Mouse (Mus musculus) intestine, embryonic 15.5 days (tissue): Measurements from ENCODE around the gene Tgfa. TPM values are rescaled to one million over a fixed set of nuclear protein-coding genes. Genes with fewer than 3 reads are reported as not detected.

Experiments used
- ATAC-seq: fragments of 200-750 bp; cut with Nextera tagmentation; 2 replicates; pipeline ENCODE4 v1.8.0; 2017; ENCODE audit warnings: moderate TSS enrichment, moderate library complexity
- H3K27ac ChIP-seq: fragments of 300-500 bp; sonication (generic); 2 replicates; pipeline ENCODE4 v1.5.1; 2015; ENCODE audit warnings: mild to moderate bottlenecking, inconsistent platforms
- H3K27me3 ChIP-seq: fragments of 300-500 bp; sonication (generic); replicated peaks from 2 replicates; pipeline ENCODE4 v1.6.1; 2015; ENCODE audit warnings: inconsistent platforms
- H3K36me3 ChIP-seq: fragments of 300-500 bp; sonication (generic); 2 replicates; pipeline ENCODE4 v1.6.1; 2015; ENCODE audit warnings: inconsistent platforms
- H3K4me1 ChIP-seq: fragments of 300-500 bp; sonication (generic); replicated peaks from 2 replicates; pipeline ENCODE4 v1.6.1; 2015; ENCODE audit warnings: inconsistent platforms
- H3K4me2 ChIP-seq: fragments of 300-500 bp; sonication (generic); replicated peaks from 2 replicates; pipeline ENCODE4 v1.6.1; 2015; ENCODE audit warnings: mild to moderate bottlenecking, inconsistent platforms
- H3K4me3 ChIP-seq: fragments of 300-500 bp; sonication (generic); replicated peaks from 2 replicates; pipeline ENCODE4 v1.5.1; 2015; ENCODE audit warnings: inconsistent platforms
- H3K9ac ChIP-seq: fragments of 300-500 bp; sonication (generic); 2 replicates; pipeline ENCODE4 v1.6.1; 2015; ENCODE audit warnings: inconsistent platforms
- H3K9me3 ChIP-seq: fragments of 300-500 bp; sonication (generic); 2 replicates; pipeline ENCODE4 v1.6.1; 2016; ENCODE audit warnings: inconsistent platforms
- WGBS: fragments of 180-500 bp; shearing (Covaris S2); methylation state at CpG from one replicate; pipeline ENCODE4 v1.1.7; 2015; 5-methylcytosine and 5-hydroxymethylcytosine counted together
- polyA plus RNA-seq: library from polyadenylated mRNA; unstranded; fragments of >200 nt; fragmentation: Nextera tagmentation; extraction: Ambion mirVana; gene quantifications from 2 replicates; pipeline ENCODE4 v1.2.1, GENCODE M21; 2015

Gene Tgfa
- 6.3 and 6.5 TPM in 2 replicates for polyA plus RNA-seq

- H3K9ac ChIP-seq, result peak within 1 kb of the TSS; percentile 66
- H3K4me2 ChIP-seq, result peak within 1 kb of the TSS; percentile 94
- ATAC-seq, result peak; percentile 95
- H3K4me1 ChIP-seq, result 0 out of 2 replicates have a peak, but pooled peaks cover 7% of the 10 kb centered on the region
- no peaks in the 10 kb centered on the region for H3K9me3 ChIP-seq
- peaks cover 14% of the 10 kb centered on the region for H3K27me3 ChIP-seq
- H3K4me3 ChIP-seq, result peak within 1 kb of the TSS; percentile 65
- H3K36me3 ChIP-seq, result no peaks in the 10 kb centered on the region
- WGBS, result under 1% methylated on average over 87 of the region's 97 CpGs
- peak within 1 kb of the TSS; percentile 87 for H3K27ac ChIP-seq
These were observed at the start of gene Tgfa for GRCm38 (mm10) chr6:86194941-86195932. Gene Tgfa (plus strand): TSS chr6:86195223.

DNA sequence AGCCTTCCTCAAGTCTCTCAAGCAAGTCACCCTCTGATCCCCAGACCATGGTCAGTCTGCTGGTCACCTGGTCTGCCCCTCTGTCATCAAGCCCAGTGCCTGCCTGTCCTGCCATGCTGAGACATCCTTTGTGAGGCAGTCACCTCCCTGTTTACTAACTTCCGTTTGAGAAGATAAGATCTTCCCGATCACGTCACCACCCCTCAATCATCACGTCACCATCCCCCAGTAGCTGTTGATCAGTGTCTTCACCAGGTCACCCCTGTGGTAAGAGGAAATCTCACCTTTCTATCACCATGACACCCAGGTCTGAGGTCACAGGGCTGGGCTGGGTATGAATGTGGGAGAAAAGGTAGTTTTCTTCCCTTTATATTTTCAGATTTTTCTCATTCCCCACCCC lies 46.5 kb upstream of the Tgfa start:
- Histone ChIP-seq H3K27ac (no peak overlapping the region), H3K27me3 (no peaks in the 10 kb centered on the region), H3K4me2 (no peak overlapping the region), H3K4me1 (no peaks in the 10 kb centered on the region), H3K4me3 (no peak overlapping the region), H3K9me3 (no peaks in the 10 kb centered on the region), H3K36me3 (no peaks in the 10 kb centered on the region), H3K9ac (no peak overlapping the region)
- WGBS, result 45% methylated on average over 4 of the region's 4 CpGs
- ATAC-seq, result no peak

- 26% methylated on average over 4 of the region's 4 CpGs for WGBS
- Histone ChIP-seq H3K36me3 (no peaks in the 10 kb centered on the region), H3K27me3 (no peaks in the 10 kb centered on the region), H3K4me3 (no peak overlapping the region), H3K4me2 (no peak overlapping the region), H3K9me3 (no peaks in the 10 kb centered on the region), H3K27ac (no peak overlapping the region), H3K9ac (no peak overlapping the region), H3K4me1 (no peaks in the 10 kb centered on the region)
- no peak for ATAC-seq
These were observed 46.0 kb upstream of the Tgfa start for GRCm38 (mm10) chr6:86149001-86149400.

DNA sequence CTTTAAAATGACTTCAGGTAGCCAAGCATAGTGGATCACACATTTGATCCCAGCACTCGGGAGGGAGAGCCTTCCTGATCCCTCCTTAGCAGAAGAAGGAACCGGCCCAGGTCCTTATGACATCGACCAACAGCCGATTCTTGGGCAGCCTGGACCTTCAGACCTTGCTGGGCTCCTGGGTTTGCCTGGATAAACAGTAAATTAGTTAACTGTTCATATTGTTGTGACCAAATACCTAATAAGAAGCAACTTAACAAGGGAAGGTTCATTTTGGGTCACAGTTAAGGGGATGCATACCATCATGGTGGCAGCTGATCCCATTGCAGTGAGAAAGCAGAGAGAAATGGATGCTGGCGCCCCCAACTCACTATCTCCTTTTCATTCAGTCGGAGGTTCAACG lies 42.3 kb upstream of the Tgfa start:
- no peak for ATAC-seq
- peaks cover 6% of the 10 kb centered on the region for H3K4me1 ChIP-seq
- 89% methylated on average over 7 of the region's 7 CpGs for WGBS

DNA sequence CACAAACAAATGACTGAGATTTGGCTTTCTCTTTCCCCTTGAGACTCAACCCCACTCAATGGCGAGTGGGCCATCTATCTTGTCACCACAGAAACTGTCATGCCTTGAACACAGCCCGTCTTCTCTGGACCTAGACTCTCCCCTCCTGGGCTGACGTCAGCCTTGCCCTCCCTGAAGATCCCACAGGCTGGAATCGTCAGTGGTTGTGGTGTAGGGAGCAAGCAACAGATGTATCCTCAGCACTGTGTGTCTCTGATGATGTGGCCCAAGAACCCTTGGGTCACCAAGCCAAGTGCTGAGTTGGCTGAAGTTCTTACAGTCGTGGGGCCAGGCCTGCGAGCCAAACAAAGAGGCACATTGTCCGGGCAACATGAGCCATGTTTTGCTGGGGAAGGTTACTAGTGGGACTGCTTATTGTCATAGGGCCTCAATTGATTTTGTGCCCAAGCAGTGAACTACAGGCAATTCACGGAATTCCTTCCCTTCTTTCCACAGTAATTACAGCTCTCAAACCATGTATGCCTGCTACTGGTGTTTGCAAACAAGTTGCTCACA lies 41.5 kb upstream of the Tgfa start:
- WGBS, result 65% methylated on average over 8 of the region's 8 CpGs
- ATAC-seq, result peak; percentile 8; the same call in 1 of the 2 replicates
- H3K27me3 ChIP-seq, result no peaks in the 10 kb centered on the region
- no peaks in the 10 kb centered on the region for H3K9me3 ChIP-seq
- H3K4me1 ChIP-seq, result peaks cover 6% of the 10 kb centered on the region
- no peak overlapping the region for H3K9ac ChIP-seq
- H3K27ac ChIP-seq, result no peak overlapping the region
- no peak overlapping the region for H3K4me2 ChIP-seq
- no peak overlapping the region for H3K4me3 ChIP-seq
- no peaks in the 10 kb centered on the region for H3K36me3 ChIP-seq

More for the DNA sequence above, 42.3 kb upstream of the Tgfa start:
- H3K9ac ChIP-seq, result no peak overlapping the region
- no peak overlapping the region for H3K4me3 ChIP-seq
- no peak overlapping the region for H3K4me2 ChIP-seq
- no peak overlapping the region for H3K27ac ChIP-seq
- no peaks in the 10 kb centered on the region for H3K27me3 ChIP-seq
- H3K36me3 ChIP-seq, result no peaks in the 10 kb centered on the region
- no peaks in the 10 kb centered on the region for H3K9me3 ChIP-seq

GRCm38 (mm10) chr6:86154006-86154405 lies 41.0 kb upstream of the Tgfa start:
- 67% methylated on average over 5 of the region's 5 CpGs for WGBS
- H3K36me3 ChIP-seq, result no peaks in the 10 kb centered on the region
- H3K4me2 ChIP-seq, result no peak overlapping the region
- no peak overlapping the region for H3K4me3 ChIP-seq
- H3K9ac ChIP-seq, result no peak overlapping the region
- no peaks in the 10 kb centered on the region for H3K27me3 ChIP-seq
- ATAC-seq, result no peak
- no peaks in the 10 kb centered on the region for H3K9me3 ChIP-seq
- H3K4me1 ChIP-seq, result peaks cover 6% of the 10 kb centered on the region
- no peak overlapping the region for H3K27ac ChIP-seq

- ATAC-seq, result no peak
These were observed 40.5 kb upstream of the Tgfa start for GRCm38 (mm10) chr6:86154481-86154880.

GRCm38 (mm10) chr6:86157253-86158234 lies 37.5 kb upstream of the Tgfa start:
- Histone ChIP-seq H3K9me3 (no peaks in the 10 kb centered on the region), H3K36me3 (no peaks in the 10 kb centered on the region), H3K27me3 (no peaks in the 10 kb centered on the region), H3K4me1 (peaks cover 6% of the 10 kb centered on the region), H3K9ac (no peak overlapping the region), H3K27ac (no peak overlapping the region), H3K4me3 (no peak overlapping the region), H3K4me2 (no peak overlapping the region)
- ATAC-seq, result peak; percentile 49; the same call in 1 of the 2 replicates
- WGBS, result 58% methylated on average over 17 of the region's 17 CpGs

More at GRCm38 (mm10) chr6:86154481-86154880, 40.5 kb upstream of the Tgfa start:
- no peaks in the 10 kb centered on the region for H3K36me3 ChIP-seq
- no peak overlapping the region for H3K4me3 ChIP-seq
- 50% methylated on average over 2 of the region's 2 CpGs for WGBS
- no peak overlapping the region for H3K9ac ChIP-seq
- H3K4me1 ChIP-seq, result peaks cover 6% of the 10 kb centered on the region
- no peak overlapping the region for H3K4me2 ChIP-seq
- no peaks in the 10 kb centered on the region for H3K9me3 ChIP-seq
- H3K27ac ChIP-seq, result no peak overlapping the region
- H3K27me3 ChIP-seq, result no peaks in the 10 kb centered on the region

- no peak for ATAC-seq
- Histone ChIP-seq H3K4me3 (no peak overlapping the region), H3K9ac (no peak overlapping the region), H3K27me3 (no peaks in the 10 kb centered on the region), H3K36me3 (no peaks in the 10 kb centered on the region), H3K4me1 (peaks cover 6% of the 10 kb centered on the region), H3K9me3 (no peaks in the 10 kb centered on the region), H3K4me2 (no peak overlapping the region), H3K27ac (no peak overlapping the region)
- WGBS, result 57% methylated on average over 3 of the region's 3 CpGs
These were observed 34.1 kb upstream of the Tgfa start for GRCm38 (mm10) chr6:86160878-86161277.

GRCm38 (mm10) chr6:86161586-86161985 lies 33.4 kb upstream of the Tgfa start:
- Histone ChIP-seq H3K27me3 (no peaks in the 10 kb centered on the region), H3K36me3 (no peaks in the 10 kb centered on the region), H3K4me3 (no peak overlapping the region), H3K4me2 (no peak overlapping the region), H3K4me1 (peaks cover 6% of the 10 kb centered on the region), H3K9ac (no peak overlapping the region), H3K27ac (no peak overlapping the region), H3K9me3 (no peaks in the 10 kb centered on the region)
- WGBS, result 41% methylated on average over 7 of the region's 7 CpGs
- ATAC-seq, result no peak

GRCm38 (mm10) chr6:86164028-86164427 lies 31.0 kb upstream of the Tgfa start:
- H3K27me3 ChIP-seq, result no peaks in the 10 kb centered on the region
- 59% methylated on average over 3 of the region's 3 CpGs for WGBS
- H3K4me2 ChIP-seq, result no peak overlapping the region
- no peaks in the 10 kb centered on the region for H3K4me1 ChIP-seq
- H3K9ac ChIP-seq, result no peak overlapping the region
- no peak for ATAC-seq
- no peaks in the 10 kb centered on the region for H3K36me3 ChIP-seq
- no peaks in the 10 kb centered on the region for H3K9me3 ChIP-seq
- no peak overlapping the region for H3K27ac ChIP-seq
- no peak overlapping the region for H3K4me3 ChIP-seq

- Histone ChIP-seq H3K4me3 (no peak overlapping the region), H3K27me3 (no peaks in the 10 kb centered on the region), H3K36me3 (no peaks in the 10 kb centered on the region), H3K4me2 (no peak overlapping the region), H3K27ac (no peak overlapping the region), H3K9ac (no peak overlapping the region), H3K9me3 (no peaks in the 10 kb centered on the region), H3K4me1 (no peaks in the 10 kb centered on the region)
- no peak for ATAC-seq
- WGBS, result 69% methylated on average over 9 of the region's 9 CpGs
These were observed 28.6 kb upstream of the Tgfa start for GRCm38 (mm10) chr6:86166426-86166825.
